Mouse (Mus musculus) MN1 (cell line): ENCODE results near the gene Gm5767.

ENCODE experiments used
- DNase-seq: peaks from one replicate; pipeline ENCODE4 v3.0.0-alpha.2; 2016; ENCODE audit warnings: low spot score

Gm5767 gene

GRCm38 (mm10) chr16:8680470-8680869 is at the start of gene Gm5767:
Gene Gm5767 (plus strand): TSS chr16:8680770.
- no peak for DNase-seq

- no peak for DNase-seq
Measured at GRCm38 (mm10) chr16:8631428-8631827, 49.1 kb upstream of the Gm5767 start.

GRCm38 (mm10) chr16:8636867-8637216 is 43.7 kb upstream of the Gm5767 start:
- DNase-seq, result no peak

- DNase-seq, result peak; percentile 96
Measured at GRCm38 (mm10) chr16:8637217-8638051, 43.1 kb upstream of the Gm5767 start, which contains the start of the genes Pmm2 and Tmem186. Gene Pmm2 (plus strand): TSS chr16:8637674. Gene Tmem186 (minus strand): TSS chr16:8637712.

GRCm38 (mm10) chr16:8638131-8638530 is 42.4 kb upstream of the Gm5767 start:
- DNase-seq, result no peak

GRCm38 (mm10) chr16:8639466-8640191 is 40.9 kb upstream of the Gm5767 start:
- no peak for DNase-seq

GRCm38 (mm10) chr16:8643855-8644254 is 36.7 kb upstream of the Gm5767 start:
- DNase-seq, result peak; percentile 73

- DNase-seq, result no peak
Measured at GRCm38 (mm10) chr16:8645546-8645945, 35.0 kb upstream of the Gm5767 start.

- DNase-seq, result peak; percentile 39
Measured at GRCm38 (mm10) chr16:8650007-8650406, 30.6 kb upstream of the Gm5767 start.

GRCm38 (mm10) chr16:8655108-8655507 is 25.5 kb upstream of the Gm5767 start:
- DNase-seq, result no peak

GRCm38 (mm10) chr16:8655599-8655998 is 25.0 kb upstream of the Gm5767 start:
- DNase-seq, result no peak

GRCm38 (mm10) chr16:8656256-8656655 is 24.3 kb upstream of the Gm5767 start:
- no peak for DNase-seq

- DNase-seq, result no peak
Measured at GRCm38 (mm10) chr16:8658349-8658748, 22.2 kb upstream of the Gm5767 start.

GRCm38 (mm10) chr16:8658764-8659163 is 21.8 kb upstream of the Gm5767 start:
- DNase-seq, result no peak

- DNase-seq, result no peak
Measured at GRCm38 (mm10) chr16:8663022-8663421, 17.5 kb upstream of the Gm5767 start.

GRCm38 (mm10) chr16:8663606-8664539 is 16.7 kb upstream of the Gm5767 start:
- DNase-seq, result no peak

GRCm38 (mm10) chr16:8665367-8665766 is 15.2 kb upstream of the Gm5767 start:
- no peak for DNase-seq

GRCm38 (mm10) chr16:8666452-8666851 is 14.1 kb upstream of the Gm5767 start:
- peak; percentile 24 for DNase-seq

GRCm38 (mm10) chr16:8667261-8667660 is 13.3 kb upstream of the Gm5767 start:
- no peak for DNase-seq

- no peak for DNase-seq
Measured at GRCm38 (mm10) chr16:8667814-8668213, 12.8 kb upstream of the Gm5767 start.

GRCm38 (mm10) chr16:8668386-8668785 is 12.2 kb upstream of the Gm5767 start:
- DNase-seq, result no peak

- peak; percentile 18 for DNase-seq
Measured at GRCm38 (mm10) chr16:8669432-8669831, 11.1 kb upstream of the Gm5767 start.
